Mouse (Mus musculus): ENCODE data around the gene Rcor3.

Gene Rcor3

DNA sequence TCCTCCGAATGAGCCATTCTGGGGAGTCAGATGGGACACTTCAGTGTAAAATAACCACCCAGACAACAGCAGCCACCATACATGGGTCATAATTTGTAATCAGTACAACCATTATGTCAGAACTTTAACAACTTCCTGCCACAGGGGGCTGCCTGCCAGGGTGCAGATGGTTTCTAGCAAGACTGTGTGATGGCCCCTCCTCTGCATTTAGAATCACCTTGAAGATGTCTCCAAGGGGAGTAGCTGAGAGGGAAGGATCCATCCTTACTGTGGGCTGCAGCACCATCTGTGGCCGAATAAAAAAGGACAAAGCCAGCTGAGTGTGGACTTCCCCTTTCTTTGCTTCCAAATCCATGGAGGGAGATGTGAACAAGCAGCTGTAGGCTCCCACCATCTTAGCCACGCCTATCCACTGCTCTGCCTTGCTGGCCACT is 67.2 kb downstream of the Rcor3 start:
- no peak for DNase-seq (ENCODE audit: low read depth, low spot score)

- DNase-seq (ENCODE audit: low read depth, low spot score): no peak
Measured at GRCm38 (mm10) chr1:192069971-192070591, 67.8 kb downstream of the Rcor3 start.

- peak; percentile 49 for DNase-seq (ENCODE audit: low read depth, low spot score)
Measured at GRCm38 (mm10) chr1:192068188-192068587, 69.7 kb downstream of the Rcor3 start.

GRCm38 (mm10) chr1:192066956-192067355 is 70.9 kb downstream of the Rcor3 start:
- DNase-seq (ENCODE audit: low read depth, low spot score): peak; percentile 71

DNA sequence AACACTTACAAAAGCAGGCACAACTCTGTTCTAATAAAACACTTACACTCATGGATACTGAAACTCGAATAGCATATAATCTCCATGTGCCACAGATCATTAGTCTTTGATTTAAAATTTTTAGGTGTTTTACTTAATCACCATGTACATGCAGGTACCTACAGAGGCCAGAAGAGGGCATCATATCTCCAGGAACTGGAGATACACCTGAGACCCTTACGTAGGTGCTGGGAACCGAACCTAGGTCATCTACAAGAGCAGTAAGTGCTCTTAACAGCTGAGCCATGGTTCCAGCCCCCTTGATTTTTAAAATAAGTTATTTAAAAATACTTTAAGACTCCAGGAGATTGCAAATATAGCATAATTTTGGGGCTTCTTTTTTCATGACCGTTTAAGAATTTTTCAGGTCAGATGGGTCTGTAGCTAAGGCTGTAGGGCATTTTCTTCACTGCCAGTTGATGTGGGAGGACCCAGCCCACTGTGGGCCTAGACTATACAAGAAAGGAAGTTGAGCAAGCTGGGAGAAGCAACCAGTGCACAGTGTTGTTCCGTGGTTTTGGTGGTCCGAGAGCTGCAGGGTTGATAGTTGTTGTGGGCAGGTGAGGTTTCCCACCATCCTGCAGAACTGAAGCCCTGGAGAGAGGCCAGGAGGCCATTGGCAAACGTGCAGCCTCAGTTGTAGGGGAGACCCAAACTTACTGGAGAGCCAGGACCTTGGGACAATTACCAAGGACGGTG is 74.5 kb downstream of the Rcor3 start:
- peak; percentile 14 for DNase-seq (ENCODE audit: low read depth, low spot score)

GRCm38 (mm10) chr1:192062682-192063081 is 75.2 kb downstream of the Rcor3 start:
- DNase-seq (ENCODE audit: low read depth, low spot score): no peak

- DNase-seq (ENCODE audit: low read depth, low spot score): no peak
Measured at GRCm38 (mm10) chr1:192061666-192062306, 76.1 kb downstream of the Rcor3 start.

- no peak for DNase-seq (ENCODE audit: low read depth, low spot score)
Measured at GRCm38 (mm10) chr1:192058911-192059310, 79.0 kb downstream of the Rcor3 start.

- DNase-seq (ENCODE audit: low read depth, low spot score): no peak
Measured at GRCm38 (mm10) chr1:192053726-192054125, 84.1 kb downstream of the Rcor3 start.

GRCm38 (mm10) chr1:192052986-192053385 is 84.9 kb downstream of the Rcor3 start:
- DNase-seq (ENCODE audit: low read depth, low spot score): no peak

- no peak for DNase-seq (ENCODE audit: low read depth, low spot score)
Measured at GRCm38 (mm10) chr1:192052461-192052860, 85.4 kb downstream of the Rcor3 start.
